Mouse (Mus musculus) small intestine, adult 2 months (tissue): ENCODE measurements around the gene Sim2.

Experiments used
- CTCF ChIP-seq: fragments of 200-500 bp; IDR thresholded peaks from 2 replicates; pipeline ENCODE4 v1.5.1; 2012; ENCODE audit warnings: low read depth, mild to moderate bottlenecking, control low read depth, inconsistent platforms, low read length, moderate library complexity, mixed read lengths; ENCODE audit not compliant: insufficient replicate concordance, insufficient read length; ENCODE audit errors: extremely low read depth
- POLR2A ChIP-seq: fragments of 200-500 bp; IDR thresholded peaks from 2 replicates; pipeline ENCODE4 v1.6.1; 2012; ENCODE audit warnings: low read depth, mild to moderate bottlenecking, control low read depth, inconsistent platforms, low read length, moderate library complexity

DNA sequence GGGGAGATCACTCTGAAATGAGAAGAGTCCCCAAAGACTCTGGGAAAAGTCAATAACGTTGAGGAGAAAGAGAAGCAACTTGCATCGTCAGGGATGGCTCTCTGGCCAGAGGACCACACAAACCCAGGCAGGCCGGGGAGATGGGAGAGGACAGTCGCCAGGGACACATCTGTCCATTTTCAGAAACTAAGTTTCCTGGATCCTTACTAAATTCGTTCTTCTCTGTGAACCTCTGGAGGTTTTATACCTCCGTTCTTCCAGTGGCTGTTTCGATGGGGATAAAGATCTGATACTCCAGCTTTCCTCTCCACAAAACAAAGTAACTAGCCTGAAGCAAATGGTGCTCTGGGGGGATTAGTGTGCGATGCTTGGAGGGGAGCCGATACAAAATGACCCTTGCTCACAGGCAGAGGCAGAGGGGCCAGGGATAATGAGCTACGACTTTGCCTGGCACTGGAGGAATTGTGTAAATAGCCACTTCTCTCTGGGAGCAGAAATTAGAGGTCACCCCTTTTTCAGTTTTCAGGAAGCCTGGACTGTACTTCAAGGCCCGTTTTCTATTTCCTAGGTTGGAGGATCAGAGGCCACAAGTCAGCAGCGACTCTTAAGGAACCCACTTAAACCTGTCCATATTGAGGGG is 7.9 kb downstream of the Sim2 start:
- no peak for TF ChIP-seq CTCF
- no peak for TF ChIP-seq POLR2A
